Mouse (Mus musculus) urinary bladder, postnatal 25 days (tissue): ENCODE data around the gene Mark2.
A peak's percentile ranks its signal among the peaks of the same experiment; 100 is the strongest.

ENCODE experiments used
- DNase-seq: peaks from one replicate; pipeline ENCODE4 v3.0.0; 2022; ENCODE audit warnings: low spot score

The Mark2 gene

GRCm38 (mm10) chr19:7321391-7321790 lies 20.3 kb downstream of the Mark2 start:
- no peak for DNase-seq

GRCm38 (mm10) chr19:7320181-7320580 lies 21.5 kb downstream of the Mark2 start:
- DNase-seq, result no peak

- no peak for DNase-seq
Measured at GRCm38 (mm10) chr19:7317716-7318115, 23.9 kb downstream of the Mark2 start.

GRCm38 (mm10) chr19:7316822-7317221 lies 24.8 kb downstream of the Mark2 start:
- DNase-seq, result no peak

- no peak for DNase-seq
Measured at GRCm38 (mm10) chr19:7315587-7315984, 26.1 kb downstream of the Mark2 start.

- DNase-seq, result no peak
Measured at GRCm38 (mm10) chr19:7314976-7315586, 26.6 kb downstream of the Mark2 start.

- DNase-seq, result no peak
Measured at GRCm38 (mm10) chr19:7313660-7314059, 28.0 kb downstream of the Mark2 start.

GRCm38 (mm10) chr19:7311306-7311705 lies 30.4 kb downstream of the Mark2 start:
- no peak for DNase-seq

- DNase-seq, result peak; percentile 80
Measured at GRCm38 (mm10) chr19:7310704-7311103, 31.0 kb downstream of the Mark2 start.

GRCm38 (mm10) chr19:7309738-7310330 lies 31.8 kb downstream of the Mark2 start:
- DNase-seq, result no peak

GRCm38 (mm10) chr19:7307995-7308770 lies 33.5 kb downstream of the Mark2 start:
- peak; percentile 37 for DNase-seq

GRCm38 (mm10) chr19:7306968-7307367 lies 34.7 kb downstream of the Mark2 start:
- no peak for DNase-seq

- no peak for DNase-seq
Measured at GRCm38 (mm10) chr19:7305380-7306310, 36.0 kb downstream of the Mark2 start.

- DNase-seq, result no peak
Measured at GRCm38 (mm10) chr19:7304801-7305200, 36.9 kb downstream of the Mark2 start.

GRCm38 (mm10) chr19:7303796-7304195 lies 37.9 kb downstream of the Mark2 start:
- DNase-seq, result no peak

- DNase-seq, result no peak
Measured at GRCm38 (mm10) chr19:7302493-7302797, 39.2 kb downstream of the Mark2 start.

GRCm38 (mm10) chr19:7301647-7302492 lies 39.8 kb downstream of the Mark2 start:
- no peak for DNase-seq

- DNase-seq, result no peak
Measured at GRCm38 (mm10) chr19:7300078-7300477, 41.6 kb downstream of the Mark2 start.

- DNase-seq, result no peak
Measured at GRCm38 (mm10) chr19:7299052-7299451, 42.6 kb downstream of the Mark2 start.

- no peak for DNase-seq
Measured at GRCm38 (mm10) chr19:7295959-7296358, 45.7 kb downstream of the Mark2 start.

GRCm38 (mm10) chr19:7295071-7295658 lies 46.5 kb downstream of the Mark2 start:
- no peak for DNase-seq
